Mouse (Mus musculus) gastrocnemius, adult 2 months (tissue): ENCODE measurements around the gene Cebpe. TPM values are rescaled to one million over a fixed set of nuclear protein-coding genes. Genes with fewer than 3 reads are reported as not detected.
A peak's percentile ranks its signal among the peaks of the same experiment; 100 is the strongest.

ENCODE experiments used
- DNase-seq: peaks from one replicate; pipeline ENCODE4 v3.0.0; 2022
- H3K27ac ChIP-seq: fragments of 200-600 bp; 2 replicates; pipeline ENCODE4 v1.8.1; 2022; ENCODE audit warnings: mild to moderate bottlenecking
- H3K4me3 ChIP-seq: fragments of 200-600 bp; 2 replicates; pipeline ENCODE4 v1.8.1; 2022; ENCODE audit warnings: mild to moderate bottlenecking, moderate library complexity
- CTCF ChIP-seq: fragments of 200-600 bp; IDR thresholded peaks from 2 replicates; pipeline ENCODE4 v1.8.1; 2022; ENCODE audit warnings: antibody characterized with exemption, mild to moderate bottlenecking, moderate library complexity
- intact Hi-C: fragments of 180-260 bp; cut with DNase I; formaldehyde crosslinking; loops from one replicate; pipeline ENCODE4 v1.15.1; 2025
- total RNA-seq, 2 experiments: library from RNA; stranded (reverse); gene quantifications; 2 replicates each; pipeline ENCODE4 v1.2.3; 2021

Cebpe gene
- total RNA-seq, 2 experiments from 2014 or later, result not detected

DNA sequence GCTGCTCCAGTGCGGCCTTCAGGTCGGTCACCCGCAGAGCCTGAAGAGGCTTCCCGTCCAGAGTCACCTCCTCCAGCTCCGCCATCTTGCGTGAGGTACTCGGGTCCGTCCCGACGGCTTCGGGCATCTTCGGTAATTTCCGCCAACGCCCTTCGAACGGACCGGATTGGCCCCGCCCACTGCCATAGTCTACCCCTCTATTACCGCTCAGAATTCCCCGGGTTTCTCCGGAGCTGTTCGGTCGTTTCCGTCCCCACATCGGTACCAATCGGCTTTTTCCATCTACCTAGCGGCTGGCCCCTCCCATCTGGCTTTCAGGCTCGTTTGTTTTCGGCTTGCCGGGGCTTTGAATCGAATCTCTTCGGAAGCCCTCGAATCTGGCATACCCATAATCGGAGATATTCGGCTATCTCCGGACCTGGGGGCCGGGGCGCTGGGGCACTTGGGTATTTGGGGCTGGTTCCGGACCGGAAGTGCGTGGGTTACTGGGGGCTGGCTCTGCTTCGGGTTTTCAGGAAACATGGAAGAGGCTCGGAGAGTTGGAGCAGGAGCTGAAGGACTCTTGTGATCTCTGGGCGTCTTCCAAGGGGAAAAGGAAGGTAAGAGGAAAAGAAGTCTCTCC is 25.3 kb downstream of the Cebpe start, which contains the start of gene Acin1:
TSS of gene Acin1 (minus strand) at position 410 of the 622 bp plus-strand sequence.
- intact Hi-C loops, result loop anchor here (5.0 kb wide), 1 partner anchor 34 kb away; no protein-coding TSS in a partner anchor
- peak; percentile 100 for DNase-seq
- TF ChIP-seq CTCF, result no peak
- Histone ChIP-seq H3K27ac (peak within 1 kb of the TSS; percentile 98), H3K4me3 (peak within 1 kb of the TSS; percentile 70)

DNA sequence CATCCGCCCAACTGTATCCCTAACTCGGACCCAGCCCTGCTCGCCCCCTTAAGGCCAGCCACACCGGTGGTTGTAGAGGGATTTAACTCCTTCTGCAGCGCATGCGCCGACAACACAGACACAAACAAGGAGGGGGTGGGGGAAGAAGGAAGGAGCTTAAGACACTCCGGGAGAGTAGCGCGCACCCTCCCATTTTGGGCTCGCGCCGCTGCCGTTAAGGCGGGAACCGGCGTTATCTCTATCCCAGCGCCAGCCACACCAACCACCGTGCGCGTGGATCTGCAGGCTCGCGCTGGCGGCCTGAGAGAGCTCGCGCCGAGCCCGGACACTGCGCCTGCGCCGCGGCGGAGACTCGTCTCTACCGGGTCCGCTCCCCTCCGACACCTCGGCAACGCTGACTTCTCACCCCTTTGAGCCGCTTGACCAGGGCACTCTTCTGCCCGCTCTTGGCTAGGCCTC is 25.9 kb downstream of the Cebpe start, which contains the start of gene 1700123O20Rik:
TSS of gene 1700123O20Rik (plus strand) at position 154 of the 459 bp plus-strand sequence.
- Histone ChIP-seq H3K27ac (peak within 1 kb of the TSS; percentile 98), H3K4me3 (peak within 1 kb of the TSS; percentile 70)
- TF ChIP-seq CTCF, result peak; percentile 21; the same call in 1 of the 2 replicates
- DNase-seq, result no peak
- intact Hi-C loops, result loop anchor here (5.0 kb wide), 1 partner anchor 34 kb away; no protein-coding TSS in a partner anchor

DNA sequence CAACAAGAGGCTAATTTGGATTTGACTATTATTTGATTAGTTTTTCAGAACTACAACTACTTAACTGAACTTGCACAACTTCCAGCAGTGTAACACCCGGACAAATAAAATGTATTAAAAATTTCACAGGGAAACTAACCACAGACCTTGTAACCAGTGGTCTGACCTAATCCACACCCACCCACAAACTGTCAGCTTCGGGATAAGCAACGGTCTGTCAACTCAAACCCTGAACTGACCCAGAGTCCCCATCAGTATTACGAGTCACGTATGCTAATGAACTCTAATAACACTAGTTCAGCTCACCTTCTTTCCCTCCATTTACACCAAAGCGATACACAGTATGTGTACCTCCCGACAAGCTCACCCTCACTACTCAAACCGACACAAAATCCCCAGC is 26.5 kb downstream of the Cebpe start:
- intact Hi-C loops, result loop anchor here (5.0 kb wide), 1 partner anchor 33 kb away; no protein-coding TSS in a partner anchor
- DNase-seq, result no peak
- peak overlapping the region; percentile 98 for H3K27ac ChIP-seq
- TF ChIP-seq CTCF, result no peak
- peak overlapping the region; percentile 70 for H3K4me3 ChIP-seq

DNA sequence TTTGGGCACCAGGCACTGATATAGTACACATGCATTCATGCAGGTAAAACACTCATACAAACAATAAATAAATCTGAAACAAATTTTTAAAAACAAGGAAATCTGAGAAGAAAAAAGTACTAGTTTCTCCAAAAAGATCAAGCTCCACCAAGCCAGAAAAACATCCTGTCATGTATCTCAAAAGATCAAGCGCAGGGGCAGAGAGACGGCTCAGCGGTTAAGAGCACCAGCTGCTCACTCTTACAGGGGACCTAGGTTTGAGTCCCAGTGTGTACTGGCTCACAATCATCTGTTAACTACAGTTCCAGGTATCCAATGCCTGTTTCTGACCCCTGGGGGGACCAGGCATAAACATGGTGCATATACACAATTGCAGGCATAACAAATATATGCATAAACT is 29.6 kb downstream of the Cebpe start:
- no peak for DNase-seq
- Histone ChIP-seq H3K4me3 (no peak overlapping the region), H3K27ac (no peak overlapping the region)
- TF ChIP-seq CTCF, result no peak
- intact Hi-C loops, result no loop called here

DNA sequence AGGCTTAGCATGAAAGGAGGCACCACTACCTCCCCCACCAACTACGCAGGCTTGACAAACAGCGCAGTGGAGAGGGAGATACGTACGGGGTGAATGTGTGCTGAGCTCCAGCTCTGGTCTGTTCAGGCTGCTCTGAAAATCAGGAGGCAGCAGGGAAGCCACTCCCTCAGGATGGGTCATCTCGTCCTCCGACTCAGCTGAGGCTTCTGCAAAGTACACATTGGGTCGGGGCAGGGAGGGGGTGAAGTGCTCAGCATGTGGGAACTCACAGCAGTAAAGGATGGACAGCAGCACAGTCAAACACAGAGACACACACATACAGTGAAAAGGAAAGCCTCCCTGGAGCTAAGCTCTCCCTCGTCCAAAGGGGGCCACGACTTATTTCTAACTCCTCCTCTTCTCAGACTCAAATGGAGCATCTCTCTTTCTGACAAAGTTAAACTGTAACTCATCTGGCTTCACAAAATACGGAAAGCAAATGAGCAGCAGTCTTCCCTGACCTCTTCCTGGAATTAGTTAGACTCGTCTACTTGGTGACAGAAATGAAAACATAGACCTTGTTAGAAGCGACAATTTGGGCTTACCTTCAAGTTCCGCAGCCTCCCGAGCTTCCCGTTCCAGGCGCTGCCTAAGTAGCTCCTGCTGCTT is 33.2 kb downstream of the Cebpe start:
- DNase-seq, result no peak
- H3K4me3 ChIP-seq, result no peak overlapping the region
- intact Hi-C loops, result no loop called here
- TF ChIP-seq CTCF, result no peak
- no peak overlapping the region for H3K27ac ChIP-seq

DNA sequence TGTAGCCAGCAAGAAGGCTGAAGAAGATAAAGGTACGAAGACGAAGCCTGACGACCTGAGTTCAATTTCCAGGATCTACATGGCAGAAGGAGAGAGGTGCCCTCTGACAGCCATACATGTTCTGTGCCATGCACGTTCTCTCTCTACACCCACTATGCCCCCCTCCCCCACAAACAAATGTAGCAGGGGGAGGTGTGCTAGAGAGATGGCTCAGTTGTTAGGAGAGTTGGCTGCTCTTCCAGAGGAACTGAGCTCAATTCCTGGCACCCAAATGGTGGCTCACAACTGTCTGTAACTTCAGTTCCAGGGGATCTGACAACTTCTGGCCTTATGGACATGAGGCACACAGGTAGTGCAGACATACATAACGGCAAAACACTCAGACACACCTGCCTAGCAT is 35.7 kb downstream of the Cebpe start:
- intact Hi-C loops, result no loop called here
- DNase-seq, result no peak
- Histone ChIP-seq H3K4me3 (no peak overlapping the region), H3K27ac (no peak overlapping the region)
- no peak for TF ChIP-seq CTCF

DNA sequence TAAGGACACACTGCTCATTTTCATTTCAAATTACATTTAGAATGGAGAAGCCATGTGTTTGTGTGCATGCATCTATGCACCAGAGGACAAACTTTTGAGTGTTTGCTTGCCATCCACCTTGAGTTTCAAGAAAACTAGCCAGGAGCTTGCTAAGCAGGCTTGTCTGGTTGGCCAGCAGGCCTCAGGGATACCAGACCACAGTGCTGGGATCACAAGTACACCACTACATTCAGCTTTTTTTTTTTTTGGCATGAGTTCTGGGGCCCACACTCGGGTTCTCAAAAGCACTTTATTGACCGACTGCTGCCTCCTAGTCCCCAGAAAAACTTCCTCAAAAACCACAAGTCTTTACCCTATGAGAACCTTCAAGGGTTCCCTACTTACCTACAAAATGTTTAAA is 37.7 kb downstream of the Cebpe start:
- Histone ChIP-seq H3K27ac (peak overlapping the region; percentile 46; the same call in 1 of the 2 replicates), H3K4me3 (no peak overlapping the region)
- intact Hi-C loops, result no loop called here
- DNase-seq, result no peak
- no peak for TF ChIP-seq CTCF

DNA sequence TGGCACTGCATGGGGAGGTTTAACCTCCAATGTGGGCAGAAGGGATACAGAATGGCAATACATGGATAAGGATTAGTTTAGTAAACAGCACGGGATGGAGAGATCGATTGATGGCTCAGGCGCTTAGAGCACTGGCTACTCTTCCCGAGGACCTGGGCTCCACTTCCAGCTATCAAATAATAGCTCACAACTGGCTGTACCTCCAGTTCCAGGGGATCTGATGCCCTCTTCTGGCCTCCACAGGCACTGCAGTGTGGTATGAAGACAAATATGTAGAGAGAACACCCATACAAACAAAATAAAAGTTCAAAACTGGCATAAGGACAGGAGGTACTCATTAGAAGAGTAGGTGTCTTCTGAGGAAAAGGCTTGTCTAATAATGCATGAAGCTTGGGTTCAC is 42.6 kb downstream of the Cebpe start:
- no peak overlapping the region for H3K27ac ChIP-seq
- intact Hi-C loops, result loop anchor here (2.0 kb wide), 1 partner anchor 19 kb away; no protein-coding TSS in a partner anchor
- TF ChIP-seq CTCF, result peak; percentile 84
- no peak overlapping the region for H3K4me3 ChIP-seq
- DNase-seq, result peak; percentile 70

DNA sequence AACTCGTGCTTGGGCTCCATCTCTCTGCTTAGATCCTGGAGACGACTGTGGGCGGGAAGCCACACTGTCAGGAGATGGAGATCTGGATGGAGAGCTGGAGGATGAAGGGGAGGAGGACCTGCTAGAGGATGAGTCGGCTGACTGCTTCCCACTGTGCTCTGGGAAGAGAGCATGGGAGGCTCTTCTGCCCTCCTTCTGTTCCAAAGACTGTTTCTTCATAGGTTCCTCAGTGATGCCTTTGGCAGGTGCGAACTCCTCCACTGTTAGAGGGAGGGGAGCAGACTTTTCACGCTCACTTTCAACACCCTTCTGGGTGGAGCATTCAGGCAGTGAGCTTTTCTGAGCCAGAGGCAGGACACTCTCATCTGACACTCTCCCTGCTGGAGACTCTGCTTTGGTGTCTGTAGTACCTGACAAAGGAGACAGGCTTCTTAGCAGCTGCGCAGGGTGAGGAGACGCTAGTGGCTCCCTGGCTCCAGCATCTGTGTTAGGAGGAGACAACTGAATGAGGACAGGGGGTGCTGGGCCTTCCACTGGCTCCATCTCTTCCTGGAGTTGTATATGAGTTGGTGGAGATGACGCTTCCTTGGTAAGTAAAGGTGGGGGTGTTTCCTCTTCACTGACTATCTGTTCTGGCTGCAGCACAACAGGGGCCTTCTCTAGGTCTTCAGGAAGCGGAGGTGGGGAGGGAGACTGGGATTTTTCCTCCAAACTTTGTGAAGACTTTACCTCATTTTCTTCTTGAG is 47.3 kb downstream of the Cebpe start:
- TF ChIP-seq CTCF, result no peak
- no peak overlapping the region for H3K27ac ChIP-seq
- intact Hi-C loops, result no loop called here
- no peak overlapping the region for H3K4me3 ChIP-seq
- DNase-seq, result no peak

Other genes with a start within 250 kb of the Cebpe start
- gene Lrp10, start 248.0 kb downstream of the Cebpe start, total RNA-seq, result 10 to 100 TPM; 27.9 to 36.5 TPM
- not detected for gene Rem2, start 236.1 kb downstream of the Cebpe start, total RNA-seq
- 10 to 100 TPM; 32.5 to 34.6 TPM for gene Prmt5, start 194.6 kb downstream of the Cebpe start, total RNA-seq
- 1 to 10 TPM; 3.1 to 3.3 TPM for gene Haus4, start 157.6 kb downstream of the Cebpe start, total RNA-seq
- gene Ajuba, start 134.6 kb downstream of the Cebpe start, total RNA-seq, result 1 to 10 TPM; 1.4 to 1.8 TPM
- gene 4931414P19Rik, start 106.2 kb downstream of the Cebpe start, total RNA-seq, result 1 to 10 TPM; 2.2 to 4.0 TPM
- gene Psmb5, start 94.2 kb downstream of the Cebpe start, total RNA-seq, result 100 to 1,000 TPM; 161 to 172 TPM
- gene Psmb11, start 90.7 kb downstream of the Cebpe start, total RNA-seq, result not detected
- gene Gm17606, start 71.2 kb downstream of the Cebpe start, total RNA-seq, result not detected
- under 1 TPM; 0.46 to 0.53 TPM for gene Cdh24, start 70.8 kb downstream of the Cebpe start, total RNA-seq
- gene 1700123O20Rik, start 26.0 kb downstream of the Cebpe start, total RNA-seq, result 10 to 100 TPM in 1 of 2 experiments, 1 to 10 TPM in 1; 7.0 to 11.0 TPM
- 10 to 100 TPM; 75.5 to 81.7 TPM for gene Acin1, start 25.2 kb downstream of the Cebpe start, total RNA-seq
- gene Gm29776, start 13.3 kb downstream of the Cebpe start, total RNA-seq, result not detected
- 10 to 100 TPM; 21.4 to 23.6 TPM for gene Slc7a8, start 69.8 kb upstream of the Cebpe start, total RNA-seq
- 1 to 10 TPM; 1.0 to 5.0 TPM for gene Rnf212b, start 102.0 kb upstream of the Cebpe start, total RNA-seq
- 1 to 10 TPM; 3.0 to 5.2 TPM for gene Homez, start 158.8 kb upstream of the Cebpe start, total RNA-seq
- gene Ppp1r3e, start 165.4 kb upstream of the Cebpe start, total RNA-seq, result 1 to 10 TPM; 2.6 to 3.5 TPM
- 10 to 100 TPM; 23.1 to 26.8 TPM for gene Bcl2l2, start 171.2 kb upstream of the Cebpe start, total RNA-seq
- 1 to 10 TPM in 1 of 2 experiments, under 1 TPM in 1; 0.56 to 4.4 TPM for gene Gm20521, start 171.3 kb upstream of the Cebpe start, total RNA-seq
- gene Pabpn1, start 180.3 kb upstream of the Cebpe start, total RNA-seq, result 10 to 100 TPM; 52.5 to 63.3 TPM
- 1 to 10 TPM; 1.0 to 1.4 TPM for gene Slc22a17, start 201.0 kb upstream of the Cebpe start, total RNA-seq
- 1 to 10 TPM; 1.1 to 1.4 TPM for gene Efs, start 214.0 kb upstream of the Cebpe start, total RNA-seq
- gene Il25, start 220.5 kb upstream of the Cebpe start, total RNA-seq, result not detected
- under 1 TPM in 1 of 2 experiments, not detected in 1; 0.25 TPM for gene Cmtm5, start 224.1 kb upstream of the Cebpe start, total RNA-seq